Mouse (Mus musculus) limb, embryonic 14.5 days (tissue): ENCODE measurements around the gene Tgif1. TPM values are rescaled to one million over a fixed set of nuclear protein-coding genes. Genes with fewer than 3 reads are reported as not detected.

ENCODE experiments used
- ATAC-seq: fragments of 200-750 bp; cut with Nextera tagmentation; 2 replicates; pipeline ENCODE4 v1.8.0; 2017; ENCODE audit warnings: low read depth, moderate number of reproducible peaks, moderate TSS enrichment; ENCODE audit not compliant: low FRiP score
- DNase-seq: peaks from one replicate; pipeline ENCODE4 v3.0.0-alpha.2; 2015; ENCODE audit warnings: low spot score
- H3K27ac ChIP-seq: fragments of 300-500 bp; sonication (generic); replicated peaks from 2 replicates; pipeline ENCODE4 v1.5.1; 2014; ENCODE audit warnings: low read depth, mild to moderate bottlenecking, low read length, moderate library complexity, mixed read lengths
- H3K27me3 ChIP-seq: fragments of 300-500 bp; sonication (generic); 2 replicates; pipeline ENCODE4 v1.6.1; 2014; ENCODE audit warnings: low read length, mixed read lengths; ENCODE audit not compliant: control insufficient read depth, insufficient read depth
- H3K36me3 ChIP-seq: fragments of 300-500 bp; sonication (generic); 2 replicates; pipeline ENCODE4 v1.6.1; 2014; ENCODE audit warnings: mild to moderate bottlenecking, low read length, moderate library complexity, mixed read lengths; ENCODE audit not compliant: control insufficient read depth, insufficient read depth
- H3K4me1 ChIP-seq: fragments of 300-500 bp; sonication (generic); 2 replicates; pipeline ENCODE4 v1.6.1; 2014; ENCODE audit warnings: antibody characterized with exemption, low read length, mixed read lengths; ENCODE audit not compliant: control insufficient read depth, insufficient read depth
- H3K4me2 ChIP-seq: fragments of 300-500 bp; sonication (generic); replicated peaks from 2 replicates; pipeline ENCODE4 v1.6.1; 2014; ENCODE audit warnings: low read depth, mild to moderate bottlenecking, low read length, moderate library complexity; ENCODE audit not compliant: severe bottlenecking
- H3K4me3 ChIP-seq: fragments of 300-500 bp; sonication (generic); replicated peaks from 2 replicates; pipeline ENCODE4 v1.5.1; 2014; ENCODE audit warnings: low read length
- H3K9ac ChIP-seq: fragments of 300-500 bp; sonication (generic); 2 replicates; pipeline ENCODE4 v1.6.1; 2014; ENCODE audit warnings: mild to moderate bottlenecking, low read depth, low read length, moderate library complexity; ENCODE audit not compliant: severe bottlenecking
- H3K9me3 ChIP-seq: fragments of 300-500 bp; sonication (generic); 2 replicates; pipeline ENCODE4 v1.6.1; 2016; ENCODE audit warnings: low read length; ENCODE audit not compliant: control insufficient read depth
- POLR2A ChIP-seq: fragments of 200-500 bp; IDR thresholded peaks from 2 replicates; pipeline ENCODE4 v1.8.0; 2012; ENCODE audit warnings: inconsistent platforms, mild to moderate bottlenecking, moderate library complexity, borderline replicate concordance; ENCODE audit not compliant: insufficient read depth, insufficient read length; ENCODE audit errors: extremely low read depth
- WGBS: fragments of 180-500 bp; shearing (Covaris S2); extraction: QIAGEN DNeasy Blood & Tissue Kit; methylation state at CpG from one replicate; pipeline ENCODE4 v1.1.7; 2014; 5-methylcytosine and 5-hydroxymethylcytosine counted together
- polyA plus RNA-seq, 2 experiments: library from polyadenylated mRNA; depleted of rRNA in 1 of 2; stranded (reverse) in 1 of 2; unstranded in 1 of 2; fragments of >200 nt; fragmentation: Nextera tagmentation in 1 of 2; extraction: Ambion mirVana in 1 of 2; gene quantifications; 2 replicates each; pipeline versions ENCODE4 v1.2.1 to v1.2.3; 2012 to 2014

Tgif1 gene
- polyA plus RNA-seq, 2 experiments: 52.7 to 64.8 TPM

DNA sequence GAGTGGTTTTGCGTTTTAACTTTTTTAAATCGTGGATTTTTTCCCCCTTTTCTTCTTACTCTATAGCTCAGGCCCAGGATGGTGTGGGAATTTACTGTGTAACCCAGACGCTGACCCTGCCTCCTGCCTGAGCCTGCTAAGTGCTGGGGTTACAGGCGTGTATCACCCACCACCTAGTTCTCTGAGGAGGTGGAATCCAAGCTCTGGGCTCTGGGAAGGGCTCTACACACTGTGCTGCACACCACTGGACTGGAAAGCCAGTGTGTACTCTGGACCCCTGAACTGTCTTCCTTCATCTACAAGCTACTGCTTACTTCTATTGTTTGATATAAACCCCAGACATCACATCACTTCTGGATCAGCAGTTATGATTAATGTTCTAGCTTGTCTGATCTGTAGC lies 5.5 kb upstream of the Tgif1 start:
- 75% methylated on average over 4 of the region's 4 CpGs for WGBS
- no peak overlapping the region for H3K4me3 ChIP-seq
- no peaks in the 10 kb centered on the region for H3K36me3 ChIP-seq
- 0 out of 2 replicates have a peak, but pooled peaks cover 3% of the 10 kb centered on the region for H3K4me1 ChIP-seq
- no peak for TF ChIP-seq POLR2A
- H3K27ac ChIP-seq: no peak overlapping the region
- no peak for ATAC-seq
- H3K4me2 ChIP-seq: no peak overlapping the region
- no peak for DNase-seq
- no peak overlapping the region for H3K9ac ChIP-seq
- H3K9me3 ChIP-seq: no peaks in the 10 kb centered on the region
- no peaks in the 10 kb centered on the region for H3K27me3 ChIP-seq

GRCm38 (mm10) chr17:70856871-70857415 lies 3.6 kb upstream of the Tgif1 start:
- Histone ChIP-seq H3K4me3 (no peak overlapping the region), H3K27me3 (no peaks in the 10 kb centered on the region), H3K27ac (no peak overlapping the region), H3K9me3 (no peaks in the 10 kb centered on the region), H3K4me1 (0 out of 2 replicates have a peak, but pooled peaks cover 4% of the 10 kb centered on the region), H3K4me2 (no peak overlapping the region), H3K9ac (no peak overlapping the region), H3K36me3 (no peaks in the 10 kb centered on the region)
- no peak for ATAC-seq
- 63% methylated on average over 12 of the region's 12 CpGs for WGBS
- no peak for TF ChIP-seq POLR2A
- no peak for DNase-seq

- Histone ChIP-seq H3K4me2 (peak overlapping the region; percentile 76), H3K27me3 (no peaks in the 10 kb centered on the region), H3K4me3 (peak overlapping the region; percentile 69), H3K36me3 (no peaks in the 10 kb centered on the region), H3K27ac (peak overlapping the region; percentile 95; the same call in 1 of the 2 replicates), H3K9me3 (no peaks in the 10 kb centered on the region), H3K4me1 (0 out of 2 replicates have a peak, but pooled peaks cover 4% of the 10 kb centered on the region), H3K9ac (peak overlapping the region; percentile 85)
- TF ChIP-seq POLR2A: no peak
- DNase-seq (no peak), ATAC-seq (no peak)
- WGBS: 16% methylated on average over 6 of the region's 6 CpGs
These were observed 675 bp upstream of the Tgif1 start for GRCm38 (mm10) chr17:70854021-70854420.

DNA sequence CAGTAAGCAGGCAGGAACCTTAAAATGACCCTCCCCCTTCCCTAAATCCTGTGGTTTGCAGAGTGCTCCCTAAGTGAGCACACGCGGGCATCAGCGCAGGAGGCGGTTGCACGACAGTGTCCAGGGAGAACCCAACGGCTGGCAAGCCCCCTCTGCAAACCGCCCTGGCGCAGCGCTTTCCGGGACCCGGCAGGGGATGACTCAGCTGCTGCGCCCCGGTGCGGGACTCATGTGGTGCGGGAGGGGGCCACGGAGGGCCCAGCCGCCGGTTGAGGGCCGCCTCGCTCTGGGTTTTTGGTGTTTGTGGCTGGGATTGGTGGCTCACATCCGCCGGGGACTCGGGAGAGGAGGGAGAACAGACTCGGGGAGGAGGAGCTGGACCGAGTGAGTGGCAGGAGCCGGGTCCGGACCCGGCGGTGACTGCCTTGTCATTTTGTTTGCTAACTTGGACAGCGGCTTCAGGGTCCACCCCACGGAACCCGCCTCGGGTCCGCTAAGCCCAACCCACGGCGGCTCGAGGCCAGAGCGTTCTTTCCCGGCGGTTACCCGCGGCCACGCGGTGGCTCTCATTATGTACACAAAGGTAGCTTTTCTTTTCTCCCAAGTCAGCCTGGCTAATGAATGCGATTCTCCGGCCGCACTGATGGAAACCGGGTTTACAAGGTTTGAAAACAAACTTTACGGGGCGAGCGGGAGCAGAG lies 510 bp downstream of the Tgif1 start:
- Histone ChIP-seq H3K4me1 (0 out of 2 replicates have a peak, but pooled peaks cover 4% of the 10 kb centered on the region), H3K4me3 (peak overlapping the region; percentile 69), H3K4me2 (peak overlapping the region; percentile 76), H3K27ac (peak overlapping the region; percentile 95), H3K9ac (peak overlapping the region; percentile 85), H3K27me3 (no peaks in the 10 kb centered on the region), H3K9me3 (no peaks in the 10 kb centered on the region), H3K36me3 (no peaks in the 10 kb centered on the region)
- ATAC-seq: peak; percentile 49
- peak; percentile 38; the same call in 1 of the 2 replicates for TF ChIP-seq POLR2A
- peak; percentile 82 for DNase-seq
- WGBS: 0% methylated on average over 51 of the region's 51 CpGs

DNA sequence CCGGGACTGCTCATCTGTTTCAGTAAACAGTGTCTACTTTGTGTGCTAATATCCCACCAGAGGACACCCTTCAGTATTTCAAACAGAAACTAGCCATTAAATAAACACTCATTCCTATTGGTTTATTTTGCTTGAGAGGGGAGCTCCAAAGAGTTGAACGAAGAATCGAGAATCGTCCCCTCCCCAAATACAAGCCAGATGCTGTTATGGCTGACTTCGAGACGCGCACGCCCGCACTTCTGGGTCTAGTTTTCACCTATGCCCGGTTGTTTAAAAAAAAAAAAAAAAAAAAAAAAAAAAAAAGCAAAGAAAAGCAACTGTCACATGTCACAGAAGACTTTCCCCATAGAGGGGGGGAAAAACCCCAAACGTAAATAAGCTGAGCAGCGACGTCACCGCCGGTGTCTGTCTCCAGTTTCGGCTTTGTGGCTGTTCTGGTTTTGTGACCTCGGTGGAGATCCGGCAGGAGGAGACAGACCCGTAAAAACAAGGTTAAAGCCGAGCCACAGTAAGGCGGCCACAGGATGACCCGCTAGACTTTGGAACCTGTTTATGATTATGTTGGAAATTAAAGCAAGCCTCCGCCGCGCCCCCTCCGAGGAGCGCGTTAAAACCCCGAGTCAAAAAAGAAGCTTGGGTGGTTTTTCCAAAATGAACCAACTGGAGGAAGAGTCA lies 1.2 kb downstream of the Tgif1 start:
- H3K36me3 ChIP-seq: no peaks in the 10 kb centered on the region
- WGBS: under 1% methylated on average over 29 of the region's 29 CpGs
- 0 out of 2 replicates have a peak, but pooled peaks cover 4% of the 10 kb centered on the region for H3K4me1 ChIP-seq
- DNase-seq (peak; percentile 48), ATAC-seq (no peak)
- H3K27me3 ChIP-seq: no peaks in the 10 kb centered on the region
- H3K9me3 ChIP-seq: no peaks in the 10 kb centered on the region
- peak overlapping the region; percentile 95 for H3K27ac ChIP-seq
- H3K4me2 ChIP-seq: peak overlapping the region; percentile 76
- H3K4me3 ChIP-seq: peak overlapping the region; percentile 69
- H3K9ac ChIP-seq: peak overlapping the region; percentile 85
- TF ChIP-seq POLR2A: no peak
